In the genomic region with DNA sequence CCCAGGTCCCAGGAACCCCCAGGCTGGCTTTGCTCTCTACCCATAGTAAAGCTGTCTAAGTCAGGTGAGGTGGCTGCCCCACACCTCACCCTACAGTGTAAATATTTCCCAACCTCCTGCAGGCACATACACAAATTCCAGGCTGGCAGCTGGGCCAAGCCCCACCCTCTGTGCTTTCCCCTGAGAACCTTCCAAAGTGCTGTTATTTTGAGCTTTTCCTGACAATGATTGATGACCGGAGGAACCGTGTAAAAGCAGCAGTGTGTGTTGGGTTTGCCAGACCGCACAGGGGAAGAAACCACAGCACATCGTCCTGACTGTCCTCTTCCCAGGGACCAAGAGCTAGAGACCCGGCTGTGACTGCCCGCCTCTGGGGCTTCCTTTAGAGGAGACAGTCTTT, we compare ENCODE assay signal across 8 mouse cellular contexts. TPM values are rescaled to one million over a fixed set of nuclear protein-coding genes. Genes with fewer than 3 reads are reported as not detected.
DNase-seq lines count a peak whose midpoint lies in the region; ATAC-seq and TF ChIP-seq lines count a peak whose summit lies in the region.

A gene (plus strand): TSS at position 204 of the 400 bp plus-strand sequence.

- TF ChIP-seq CTCF in Patski (IDR thresholded peaks at IDR 0.05), result no peak

- POLR2A ChIA-PET in Patski (lab: Charles Lee), result no interaction called here

- peaks cover 10% of the 10 kb centered on the region for H3K4me1 ChIP-seq in embryonic facial prominence, embryonic 12.5 days
- peaks cover 8% of the 10 kb centered on the region for H3K4me1 ChIP-seq in limb, embryonic 12.5 days (replicated peaks)

- peak; percentile 82 for DNase-seq in Patski (ENCODE audit: low read depth, low spot score)
- DNase-seq in skeletal muscle tissue, adult 2 months (ENCODE audit: low read depth, low spot score), result peak; percentile 59
- DNase-seq in retina, embryonic 14.5 days (ENCODE audit: low spot score), result no peak
- DNase-seq in cerebellum, postnatal 14 days, result no peak
- DNase-seq in thymus, postnatal 25 days, result no peak

- 47% methylated on average over 6 of the region's 6 CpGs for WGBS in embryonic facial prominence, embryonic 12.5 days
- 33% methylated on average over 6 of the region's 6 CpGs for WGBS in limb, embryonic 12.5 days

- CTCF ChIA-PET in Patski (lab: Charles Lee), result interaction anchor here (1.9 to 6.0 kb wide), 3 partner anchors 18 to 46 kb away, joined by 4 to 62 read pairs (median 13); no protein-coding TSS in a partner anchor

- H3K4me3 ChIP-seq in embryonic facial prominence, embryonic 12.5 days, result no peak within 1 kb of the TSS
- H3K4me3 ChIP-seq in limb, embryonic 12.5 days (replicated peaks), result peak within 1 kb of the TSS; percentile 13; the same call in 1 of the 2 replicates

- peak within 1 kb of the TSS; percentile 23; the same call in 1 of the 2 replicates for H3K27ac ChIP-seq in embryonic facial prominence, embryonic 12.5 days
- H3K27ac ChIP-seq in limb, embryonic 12.5 days, result no peak within 1 kb of the TSS

- peak; percentile 53 for ATAC-seq in Patski
- ATAC-seq in embryonic facial prominence, embryonic 12.5 days (ENCODE audit: insufficient number of reproducible peaks, insufficient read depth, low FRiP score, low TSS enrichment), result no peak
- ATAC-seq in hematopoietic stem cell, adult 5-6 weeks (replicated peaks in 1 of 2; ENCODE audit: insufficient read depth in 1 of 2, low FRiP score in 2 of 2, low TSS enrichment in 1 of 2, low read depth in 1 of 2, poor library complexity in 2 of 2, severe bottlenecking in 2 of 2), result peak; percentile 43 to 54
- peak; percentile 45; the same call in 1 of the 2 replicates for ATAC-seq in limb, embryonic 12.5 days (ENCODE audit: insufficient number of reproducible peaks, insufficient read depth, low FRiP score, low TSS enrichment, low read depth)

- in situ Hi-C loops in Patski (cut with MboI; ENCODE audit: low pct_unique_long_range_greater_than_20kb), result loop anchor here (5.0 kb wide), 4 partner anchors 47 to 1177 kb away; no protein-coding TSS in a partner anchor

- H3K36me3 ChIP-seq in embryonic facial prominence, embryonic 12.5 days, result no peaks in the 10 kb centered on the region
- H3K36me3 ChIP-seq in limb, embryonic 12.5 days, result no peaks in the 10 kb centered on the region

- H3K9ac ChIP-seq in embryonic facial prominence, embryonic 12.5 days, result no peak within 1 kb of the TSS
- H3K9ac ChIP-seq in limb, embryonic 12.5 days (replicated peaks), result no peak within 1 kb of the TSS

- H3K4me2 ChIP-seq in embryonic facial prominence, embryonic 12.5 days (replicated peaks), result 0 out of 2 replicates have a peak within 1 kb of the TSS, but pooled peaks have one; percentile 9
- H3K4me2 ChIP-seq in limb, embryonic 12.5 days, result no peak within 1 kb of the TSS

- H3K27me3 ChIP-seq in Patski, result no peaks in the 10 kb centered on the region
- no peaks in the 10 kb centered on the region for H3K27me3 ChIP-seq in embryonic facial prominence, embryonic 12.5 days
- H3K27me3 ChIP-seq in limb, embryonic 12.5 days, result peaks cover 12% of the 10 kb centered on the region

- no peaks in the 10 kb centered on the region for H3K9me3 ChIP-seq in embryonic facial prominence, embryonic 12.5 days
- no peaks in the 10 kb centered on the region for H3K9me3 ChIP-seq in limb, embryonic 12.5 days

RNA-seq across cellular contexts. Expression of the gene that starts here (rescaled TPM):
- polyA plus RNA-seq in Patski (2021), result 11.1 TPM
- 12.6 and 16.9 TPM in 2 replicates for polyA plus RNA-seq in embryonic facial prominence, embryonic 12.5 days (2016; fragmentation: Nextera tagmentation; extraction: Ambion mirVana)
- total RNA-seq in hematopoietic stem cell, adult 5-6 weeks (2017), result 0.75 and 1.7 TPM in 2 replicates
- 19.9 and 22.1 TPM in 2 replicates for polyA plus RNA-seq in limb, embryonic 12.5 days (2016; fragmentation: Nextera tagmentation; extraction: Ambion mirVana)

Comparison
In these comparisons a context has a peak if more than half of its experiments do, and no peak if none do; other contexts are left out.
1. DNase-seq: peak in Patski (single experiment) and skeletal muscle tissue, adult 2 months (single experiment); none in retina, embryonic 14.5 days (single experiment), cerebellum, postnatal 14 days (0 of 2) and thymus, postnatal 25 days (single experiment).